Mouse (Mus musculus): Measurements from ENCODE around the gene Itga6. TPM values are rescaled to one million over a fixed set of nuclear protein-coding genes. Genes with fewer than 3 reads are reported as not detected.
A peak's percentile ranks its signal among the peaks of the same experiment; 100 is the strongest.

Gene Itga6
- polyA plus RNA-seq, 1 experiment from 2014 or later, result 47.6 TPM

DNA sequence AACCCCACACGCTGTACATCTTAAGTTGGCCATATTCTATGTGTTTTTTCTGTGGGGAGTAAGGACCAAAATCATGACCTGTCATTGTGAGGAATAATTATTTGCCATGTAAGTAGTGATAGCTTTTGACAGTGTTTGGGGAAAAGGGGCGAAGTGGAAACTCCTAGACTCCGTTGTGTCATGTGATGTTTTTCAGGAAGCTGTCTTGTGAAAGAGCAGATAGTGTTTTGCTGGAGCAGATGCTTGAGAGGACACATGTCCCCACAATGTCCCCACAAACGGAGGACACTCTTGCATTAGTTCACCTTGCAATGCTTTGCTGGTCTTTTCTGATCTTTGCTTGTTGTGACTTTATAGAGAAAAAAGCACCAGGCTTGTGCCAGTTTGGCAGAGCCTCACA, 7.7 kb downstream of the Itga6 start:
- Histone ChIP-seq H3K9me3 (no peaks in the 10 kb centered on the region), H3K27me3 (replicated peaks) (no peaks in the 10 kb centered on the region), H3K36me3 (no peaks in the 10 kb centered on the region), H3K27ac (no peak overlapping the region), H3K9ac (no peak overlapping the region), H3K4me1 (replicated peaks) (peaks cover 11% of the 10 kb centered on the region), H3K4me2 (replicated peaks) (no peak overlapping the region), H3K4me3 (replicated peaks) (no peak overlapping the region)
- ATAC-seq, result no peak
- WGBS, result 79% methylated on average over 4 of the region's 4 CpGs

DNA sequence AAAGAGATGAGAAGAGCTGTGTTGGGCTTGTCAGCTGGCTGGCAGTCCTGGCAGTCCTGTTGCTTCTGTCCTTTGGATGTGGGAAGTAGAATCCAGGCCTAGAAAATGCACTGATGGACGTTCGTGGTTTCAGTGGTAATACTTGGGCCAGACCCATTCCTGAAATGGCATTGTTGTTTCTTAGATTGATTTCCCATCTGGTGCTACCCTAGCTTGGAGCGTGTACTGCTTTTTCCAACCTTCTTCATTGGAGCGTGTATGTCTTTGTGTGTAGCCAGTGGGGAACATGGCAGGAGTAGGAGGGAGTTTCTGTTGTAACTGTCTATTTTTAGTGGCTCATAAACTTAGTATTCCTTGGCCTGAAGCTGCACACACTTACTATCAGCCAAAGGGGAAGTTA, 10.3 kb downstream of the Itga6 start:
- no peaks in the 10 kb centered on the region for H3K9me3 ChIP-seq
- peaks cover 14% of the 10 kb centered on the region for H3K4me1 ChIP-seq (replicated peaks)
- no peak overlapping the region for H3K27ac ChIP-seq
- no peak overlapping the region for H3K9ac ChIP-seq
- no peaks in the 10 kb centered on the region for H3K36me3 ChIP-seq
- no peak for ATAC-seq
- H3K27me3 ChIP-seq (replicated peaks), result no peaks in the 10 kb centered on the region
- WGBS, result 88% methylated on average over 4 of the region's 4 CpGs
- no peak overlapping the region for H3K4me2 ChIP-seq (replicated peaks)
- no peak overlapping the region for H3K4me3 ChIP-seq (replicated peaks)

DNA sequence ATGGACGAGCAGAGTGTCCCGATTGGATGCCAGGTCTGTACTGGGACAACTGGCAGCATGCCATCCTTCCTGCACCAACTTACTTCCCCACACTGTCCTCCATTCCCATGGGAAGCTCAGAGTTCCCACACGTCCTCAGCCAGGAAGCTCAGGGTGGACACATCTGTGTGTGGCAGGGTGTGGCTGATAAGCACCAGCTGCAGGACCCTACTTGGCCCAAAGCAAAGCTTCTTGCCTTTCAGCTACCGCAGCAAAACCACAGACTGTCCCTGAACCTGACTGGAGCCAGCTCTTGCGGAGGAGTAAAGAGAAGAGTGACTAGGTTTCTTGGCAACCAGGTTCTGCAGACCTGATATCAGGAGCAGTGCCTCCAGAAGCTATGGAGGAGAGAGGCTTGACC, 11.7 kb downstream of the Itga6 start:
- H3K27ac ChIP-seq, result peak overlapping the region; percentile 17; the same call in 1 of the 2 replicates
- H3K9ac ChIP-seq, result no peak overlapping the region
- no peaks in the 10 kb centered on the region for H3K27me3 ChIP-seq (replicated peaks)
- no peak overlapping the region for H3K4me3 ChIP-seq (replicated peaks)
- ATAC-seq, result peak; percentile 75
- no peaks in the 10 kb centered on the region for H3K36me3 ChIP-seq
- H3K9me3 ChIP-seq, result no peaks in the 10 kb centered on the region
- 48% methylated on average over 5 of the region's 5 CpGs for WGBS
- H3K4me2 ChIP-seq (replicated peaks), result no peak overlapping the region
- peaks cover 8% of the 10 kb centered on the region for H3K4me1 ChIP-seq (replicated peaks)

DNA sequence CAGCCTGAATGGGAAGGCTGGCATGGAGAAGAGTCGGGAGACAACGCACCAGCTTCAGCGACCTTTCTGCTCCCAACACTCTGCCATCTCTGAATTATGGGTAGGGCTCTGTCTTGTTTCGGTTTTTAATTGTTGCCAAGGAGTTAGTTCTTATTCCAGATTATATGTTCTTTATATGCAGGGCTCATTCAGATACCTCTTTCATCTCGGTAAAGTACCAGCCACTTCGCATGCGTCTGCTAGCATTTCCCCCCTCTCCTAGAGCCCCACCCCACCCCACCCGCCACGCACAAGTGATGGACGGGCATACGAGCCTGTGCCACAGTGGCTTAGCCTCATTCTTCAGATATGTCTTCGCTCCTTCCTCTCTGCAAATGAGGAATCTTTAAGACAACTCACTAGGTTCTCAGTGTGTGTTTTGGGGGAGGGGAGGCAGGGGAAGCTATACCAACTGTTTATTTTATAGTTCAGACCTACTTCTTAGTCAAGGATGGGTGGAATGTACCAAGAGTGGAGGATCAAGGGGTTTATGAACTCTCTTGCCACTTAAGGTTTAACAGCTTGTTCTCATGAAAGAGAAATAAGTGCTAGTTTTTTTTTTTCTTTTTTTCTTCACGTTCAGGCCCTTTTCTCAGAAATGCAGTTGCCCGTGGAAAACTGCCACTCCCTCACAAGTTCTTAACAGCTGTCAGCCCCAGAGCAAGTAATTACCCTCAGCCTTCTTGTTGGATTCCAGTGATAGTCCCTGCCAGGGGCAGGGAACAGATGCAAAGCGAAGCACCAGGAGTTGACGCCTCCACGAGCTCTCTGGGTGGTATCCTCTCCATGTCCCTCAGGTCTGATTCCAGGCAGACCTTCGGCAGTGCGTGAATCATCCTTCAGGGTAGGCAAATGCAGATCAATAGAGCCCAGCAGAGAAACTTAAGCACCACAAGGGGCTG, 13.4 kb downstream of the Itga6 start:
- ATAC-seq, result 0 out of 2 replicates have a peak, but pooled peaks have one; percentile 34

DNA sequence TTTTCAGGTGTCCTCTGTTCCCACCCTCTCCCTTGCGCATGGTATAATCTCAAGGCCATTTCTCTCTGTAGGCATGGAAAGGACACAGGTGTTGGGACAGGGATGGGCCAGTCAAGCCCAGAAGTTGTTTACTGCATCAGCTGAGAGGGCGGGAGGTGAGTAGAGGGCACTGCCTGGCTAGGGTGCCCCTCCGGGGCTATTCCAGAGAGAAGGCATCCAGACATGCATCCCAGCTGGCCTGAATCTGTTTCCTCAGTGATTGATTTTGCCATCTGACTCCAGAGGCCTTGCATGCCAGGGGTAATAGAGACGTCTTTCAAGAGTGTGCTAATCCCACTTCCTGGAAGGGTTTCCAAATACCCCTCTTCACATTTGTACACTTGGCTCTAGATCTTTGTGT, 14.7 kb downstream of the Itga6 start:
- Histone ChIP-seq H3K4me2 (replicated peaks) (no peak overlapping the region), H3K36me3 (no peaks in the 10 kb centered on the region), H3K27ac (no peak overlapping the region), H3K9me3 (no peaks in the 10 kb centered on the region), H3K4me1 (replicated peaks) (peaks cover 8% of the 10 kb centered on the region), H3K9ac (no peak overlapping the region), H3K4me3 (replicated peaks) (no peak overlapping the region), H3K27me3 (replicated peaks) (no peaks in the 10 kb centered on the region)
- 71% methylated on average over 4 of the region's 4 CpGs for WGBS
- no peak for ATAC-seq

More for the DNA sequence above, 13.4 kb downstream of the Itga6 start:
- 28% methylated on average over 19 of the region's 19 CpGs for WGBS
- no peaks in the 10 kb centered on the region for H3K27me3 ChIP-seq (replicated peaks)
- peak overlapping the region; percentile 15 for H3K4me2 ChIP-seq (replicated peaks)
- peaks cover 8% of the 10 kb centered on the region for H3K4me1 ChIP-seq (replicated peaks)
- H3K9me3 ChIP-seq, result no peaks in the 10 kb centered on the region
- 0 out of 2 replicates have a peak overlapping the region, but pooled peaks have one; percentile 5 for H3K27ac ChIP-seq
- no peak overlapping the region for H3K4me3 ChIP-seq (replicated peaks)
- no peak overlapping the region for H3K9ac ChIP-seq
- no peaks in the 10 kb centered on the region for H3K36me3 ChIP-seq

DNA sequence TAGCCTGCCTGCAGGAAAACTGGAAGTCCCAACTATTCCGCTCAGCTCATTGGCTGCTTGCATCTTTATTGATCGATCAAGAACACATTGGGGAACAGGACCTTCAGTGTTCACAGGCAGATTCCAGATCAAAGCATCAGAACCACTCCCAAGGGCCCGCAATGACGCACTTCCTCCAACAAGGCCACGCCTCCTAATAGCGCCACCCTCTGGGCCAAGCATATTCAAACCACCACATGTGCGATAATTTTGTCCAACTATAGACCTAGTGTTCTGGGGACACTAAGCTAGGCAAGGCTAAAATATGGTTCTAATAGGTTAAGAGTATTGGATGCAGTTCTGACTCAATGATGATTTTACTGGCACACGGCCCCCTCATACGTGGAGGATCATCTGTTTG, 15.7 kb downstream of the Itga6 start:
- Histone ChIP-seq H3K4me1 (replicated peaks) (peaks cover 8% of the 10 kb centered on the region), H3K9ac (no peak overlapping the region), H3K36me3 (no peaks in the 10 kb centered on the region), H3K27me3 (replicated peaks) (no peaks in the 10 kb centered on the region), H3K4me3 (replicated peaks) (no peak overlapping the region), H3K4me2 (replicated peaks) (no peak overlapping the region), H3K27ac (no peak overlapping the region), H3K9me3 (no peaks in the 10 kb centered on the region)
- WGBS, result 93% methylated on average over 9 of the region's 9 CpGs
- no peak for ATAC-seq

DNA sequence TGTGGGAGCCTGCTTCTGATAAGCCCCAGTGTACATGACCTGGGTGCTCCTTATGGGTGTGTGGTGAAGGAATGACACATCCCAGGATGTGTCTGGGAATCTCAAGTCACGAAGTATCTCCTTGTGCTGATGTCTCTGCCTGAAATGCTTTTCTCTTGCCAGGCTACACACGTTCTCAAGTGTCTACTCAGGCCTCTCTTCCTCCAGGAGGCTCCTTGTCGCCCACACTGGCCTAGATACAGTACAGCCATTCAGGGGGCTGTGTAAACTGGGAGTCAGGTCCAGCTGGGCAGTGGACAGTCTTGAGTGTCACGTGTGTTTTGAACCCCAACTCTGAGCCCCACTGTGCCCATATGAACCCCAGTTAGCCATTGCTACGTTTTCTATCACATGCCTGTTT, 19.1 kb downstream of the Itga6 start:
- 66% methylated on average over 5 of the region's 5 CpGs for WGBS
- Histone ChIP-seq H3K36me3 (no peaks in the 10 kb centered on the region), H3K4me3 (replicated peaks) (no peak overlapping the region), H3K27ac (no peak overlapping the region), H3K9me3 (no peaks in the 10 kb centered on the region), H3K27me3 (replicated peaks) (no peaks in the 10 kb centered on the region), H3K4me2 (replicated peaks) (no peak overlapping the region), H3K9ac (no peak overlapping the region), H3K4me1 (replicated peaks) (no peaks in the 10 kb centered on the region)
- ATAC-seq, result no peak

DNA sequence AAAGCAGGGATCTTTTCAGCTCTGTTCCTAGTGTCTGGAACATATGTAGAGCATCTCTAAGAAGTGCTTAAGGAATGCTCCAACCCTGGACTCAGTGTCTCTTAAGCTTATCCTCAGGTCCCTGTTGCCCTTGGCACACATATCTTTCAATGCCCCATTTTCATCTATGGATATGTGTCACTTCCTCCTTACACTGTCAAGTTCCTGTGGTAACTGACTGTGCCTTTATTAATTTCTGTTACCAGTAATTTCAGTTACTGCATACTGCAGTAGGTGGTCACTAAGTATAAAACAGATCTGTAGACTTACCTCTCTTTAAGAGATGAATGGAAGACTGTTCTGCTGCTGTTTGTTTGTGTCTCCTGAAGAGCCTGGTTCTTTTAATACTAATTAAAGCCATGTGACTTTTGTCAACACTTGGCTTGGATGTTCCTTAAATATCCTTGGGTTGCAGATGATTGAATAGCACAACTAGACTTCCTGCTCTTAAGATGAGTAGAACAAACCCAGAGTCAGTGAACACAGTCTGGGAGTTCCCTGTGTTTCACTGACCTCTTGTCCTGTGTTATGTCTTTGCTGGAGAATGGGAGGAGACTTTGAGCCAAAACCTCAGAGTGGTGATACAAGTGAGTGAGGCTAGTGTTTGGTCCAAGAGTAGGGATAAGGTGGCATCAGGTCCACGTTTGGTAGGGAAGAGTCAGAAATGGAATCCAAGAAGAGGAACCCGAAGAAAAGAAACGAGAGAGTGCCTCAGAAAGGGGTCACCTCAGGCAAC, 19.7 kb downstream of the Itga6 start:
- no peak for ATAC-seq
- WGBS, result 77% methylated on average over 3 of the region's 3 CpGs
- Histone ChIP-seq H3K4me1 (replicated peaks) (no peaks in the 10 kb centered on the region), H3K36me3 (no peaks in the 10 kb centered on the region), H3K9me3 (no peaks in the 10 kb centered on the region), H3K9ac (no peak overlapping the region), H3K4me3 (replicated peaks) (no peak overlapping the region), H3K27ac (no peak overlapping the region), H3K27me3 (replicated peaks) (no peaks in the 10 kb centered on the region), H3K4me2 (replicated peaks) (no peak overlapping the region)

DNA sequence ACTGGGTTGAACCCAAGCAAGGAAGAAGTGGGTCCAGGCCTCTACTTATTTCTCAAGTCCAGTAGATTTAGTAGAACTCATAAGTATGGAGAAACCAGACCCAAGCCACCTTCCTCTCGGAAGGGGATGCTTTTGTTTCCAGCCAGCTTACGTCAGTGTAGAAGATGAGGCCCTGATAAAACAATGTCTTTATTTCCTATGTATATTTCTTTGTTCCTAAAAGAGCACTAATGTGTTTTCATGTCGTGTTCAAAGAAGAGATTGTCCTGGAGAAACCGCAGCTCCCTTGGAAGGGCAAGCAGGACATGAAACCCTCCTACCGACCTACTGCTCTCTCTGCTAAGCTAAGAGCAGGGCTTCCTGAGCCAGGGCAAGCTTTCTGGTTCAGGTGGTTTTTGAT, 20.6 kb downstream of the Itga6 start:
- Histone ChIP-seq H3K27ac (no peak overlapping the region), H3K9ac (no peak overlapping the region), H3K4me3 (replicated peaks) (no peak overlapping the region), H3K4me2 (replicated peaks) (no peak overlapping the region), H3K36me3 (no peaks in the 10 kb centered on the region), H3K4me1 (replicated peaks) (no peaks in the 10 kb centered on the region), H3K9me3 (no peaks in the 10 kb centered on the region), H3K27me3 (replicated peaks) (no peaks in the 10 kb centered on the region)
- no peak for ATAC-seq
- 81% methylated on average over 5 of the region's 5 CpGs for WGBS

DNA sequence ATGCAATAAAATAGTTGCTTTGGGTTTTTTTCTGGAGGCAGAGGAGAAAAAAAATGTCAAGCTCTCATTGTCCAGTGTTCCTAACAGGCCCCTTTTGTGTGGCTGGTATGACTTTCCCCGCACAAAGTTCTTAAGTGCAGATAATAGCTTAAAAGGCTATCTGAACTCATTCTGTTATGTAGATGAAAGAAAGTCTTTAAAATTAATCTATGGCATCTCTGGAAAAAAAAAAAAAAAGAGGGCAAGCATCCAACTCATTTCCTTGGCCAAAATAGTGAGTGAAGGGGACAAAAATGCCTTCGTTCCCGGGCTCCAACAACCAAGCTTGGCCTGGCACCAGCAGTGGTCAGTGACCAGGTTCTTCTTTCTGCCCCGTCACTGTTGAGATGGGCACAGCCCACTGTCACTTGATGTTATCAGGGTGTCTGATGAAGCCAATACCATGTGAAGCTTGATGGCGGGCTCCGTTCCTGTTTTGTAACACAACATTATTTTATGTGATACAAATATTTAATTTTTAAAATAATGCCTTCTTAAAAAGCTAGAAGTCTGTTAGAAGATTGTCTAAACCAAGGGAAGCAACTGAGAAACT, 21.7 kb downstream of the Itga6 start:
- no peak for ATAC-seq

DNA sequence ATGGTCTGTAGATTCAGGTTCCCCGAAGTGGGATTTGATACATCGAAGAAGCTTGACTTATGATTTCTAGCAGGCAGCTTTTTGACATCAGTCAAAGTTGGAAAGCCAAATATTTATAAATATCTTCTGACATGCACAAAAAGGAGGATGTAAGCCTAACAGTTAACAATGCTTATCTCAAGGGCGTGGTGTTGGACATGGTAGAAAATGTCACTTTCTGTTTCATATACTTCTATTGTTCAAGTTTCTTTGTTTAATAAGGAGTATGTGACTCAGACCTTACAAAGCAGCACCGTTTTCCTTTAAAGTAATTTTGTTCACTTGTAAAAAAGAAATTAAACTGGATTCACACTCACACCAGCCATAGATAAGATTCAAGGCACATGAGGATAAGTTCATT, 26.3 kb downstream of the Itga6 start:
- no peak for ATAC-seq
- H3K4me3 ChIP-seq (replicated peaks), result no peak overlapping the region
- no peaks in the 10 kb centered on the region for H3K4me1 ChIP-seq (replicated peaks)
- no peaks in the 10 kb centered on the region for H3K9me3 ChIP-seq
- no peaks in the 10 kb centered on the region for H3K27me3 ChIP-seq (replicated peaks)
- no peak overlapping the region for H3K9ac ChIP-seq
- H3K27ac ChIP-seq, result no peak overlapping the region
- no peaks in the 10 kb centered on the region for H3K36me3 ChIP-seq
- no peak overlapping the region for H3K4me2 ChIP-seq (replicated peaks)
- 74% methylated on average over 4 of the region's 4 CpGs for WGBS

More for the DNA sequence above, 21.7 kb downstream of the Itga6 start:
- no peaks in the 10 kb centered on the region for H3K27me3 ChIP-seq (replicated peaks)
- no peaks in the 10 kb centered on the region for H3K4me1 ChIP-seq (replicated peaks)
- no peaks in the 10 kb centered on the region for H3K9me3 ChIP-seq
- 88% methylated on average over 6 of the region's 6 CpGs for WGBS
- H3K4me3 ChIP-seq (replicated peaks), result no peak overlapping the region
- H3K36me3 ChIP-seq, result no peaks in the 10 kb centered on the region
- no peak overlapping the region for H3K4me2 ChIP-seq (replicated peaks)
- no peak overlapping the region for H3K27ac ChIP-seq
- H3K9ac ChIP-seq, result no peak overlapping the region

DNA sequence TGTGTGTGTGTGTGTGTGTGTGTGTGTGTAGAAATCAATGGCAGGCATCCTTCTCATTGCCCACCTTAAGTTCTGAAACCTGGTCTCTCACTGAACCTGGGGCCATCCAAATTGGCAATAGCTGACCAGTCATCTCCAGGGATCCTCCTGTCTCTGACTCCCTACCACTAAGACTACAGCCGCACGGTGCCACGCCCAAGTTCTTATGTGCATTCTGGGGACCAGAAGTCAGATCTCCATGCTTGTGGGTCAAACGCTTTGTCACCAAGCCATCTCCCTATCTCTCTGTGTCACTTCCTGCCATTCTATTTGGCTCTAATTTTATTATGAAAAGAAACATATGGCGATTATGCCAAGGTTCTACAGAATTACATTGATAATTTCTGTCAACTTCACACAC, 28.3 kb downstream of the Itga6 start:
- Histone ChIP-seq H3K4me2 (replicated peaks) (no peak overlapping the region), H3K9ac (no peak overlapping the region), H3K27me3 (replicated peaks) (no peaks in the 10 kb centered on the region), H3K9me3 (no peaks in the 10 kb centered on the region), H3K36me3 (no peaks in the 10 kb centered on the region), H3K4me3 (replicated peaks) (no peak overlapping the region), H3K4me1 (replicated peaks) (no peaks in the 10 kb centered on the region), H3K27ac (no peak overlapping the region)
- 79% methylated on average over 5 of the region's 5 CpGs for WGBS
- no peak for ATAC-seq

All from intestine, embryonic 15.5 days (tissue).